Mouse (Mus musculus): ENCODE measurements at regions not wholly inside any gene's neighbourhood (a gene's known extent, or its start where the extent isn't known, plus 50 kb on each side); places are given as distances from the start of the nearest gene placed in this dataset. TPM values are rescaled to one million over a fixed set of nuclear protein-coding genes. Genes with fewer than 3 reads are reported as not detected.
A peak's percentile ranks its signal among the peaks of the same experiment; 100 is the strongest.

GRCm38 (mm10) chr15:62057449-62057848 lies 1134.6 kb upstream of the A1bg start:
- DNase-seq (ENCODE audit: low spot score) = no peak

- no peak for DNase-seq (ENCODE audit: low spot score)
Observed at GRCm38 (mm10) chr15:62056889-62057288, 1134.1 kb upstream of the A1bg start.

GRCm38 (mm10) chr15:62056401-62056800 lies 1133.6 kb upstream of the A1bg start:
- no peak for DNase-seq (ENCODE audit: low spot score)

GRCm38 (mm10) chr15:62055011-62055410 lies 1132.2 kb upstream of the A1bg start:
- no peak for DNase-seq (ENCODE audit: low spot score)

GRCm38 (mm10) chr15:62053420-62054239 lies 1130.8 kb upstream of the A1bg start:
- DNase-seq (ENCODE audit: low spot score) = no peak

- DNase-seq (ENCODE audit: low spot score) = no peak
Observed at GRCm38 (mm10) chr15:62049416-62049815, 1126.6 kb upstream of the A1bg start.

- DNase-seq (ENCODE audit: low spot score) = no peak
Observed at GRCm38 (mm10) chr15:62048981-62049380, 1126.2 kb upstream of the A1bg start.

- DNase-seq (ENCODE audit: low spot score) = no peak
Observed at GRCm38 (mm10) chr15:62046276-62046675, 1123.5 kb upstream of the A1bg start.

- no peak for DNase-seq (ENCODE audit: low spot score)
Observed at GRCm38 (mm10) chr15:62044654-62045335, 1122.0 kb upstream of the A1bg start.

GRCm38 (mm10) chr15:62043617-62044392 lies 1121.0 kb upstream of the A1bg start:
- DNase-seq (ENCODE audit: low spot score) = peak; percentile 47

GRCm38 (mm10) chr15:62042924-62043504 lies 1120.2 kb upstream of the A1bg start:
- peak; percentile 25 for DNase-seq (ENCODE audit: low spot score)

Small RNA genes in the stretch of these regions (microRNA-seq; reads per million reads assigned to microRNA genes)
- gene Gm24810 = not detected

Measured in gastrocnemius, adult 18-20 months (tissue).